Mouse (Mus musculus) gastrocnemius, adult 2 months (tissue): Measurements from ENCODE around the gene Gm17304. TPM values are rescaled to one million over a fixed set of nuclear protein-coding genes. Genes with fewer than 3 reads are reported as not detected.

Experiments used
- DNase-seq: peaks from one replicate; pipeline ENCODE4 v3.0.0; 2022
- H3K27ac ChIP-seq: fragments of 200-600 bp; 2 replicates; pipeline ENCODE4 v1.8.1; 2022; ENCODE audit warnings: mild to moderate bottlenecking
- H3K4me3 ChIP-seq: fragments of 200-600 bp; 2 replicates; pipeline ENCODE4 v1.8.1; 2022; ENCODE audit warnings: mild to moderate bottlenecking, moderate library complexity
- CTCF ChIP-seq: fragments of 200-600 bp; IDR thresholded peaks from 2 replicates; pipeline ENCODE4 v1.8.1; 2022; ENCODE audit warnings: antibody characterized with exemption, mild to moderate bottlenecking, moderate library complexity
- intact Hi-C: fragments of 180-260 bp; cut with DNase I; formaldehyde crosslinking; loops from one replicate; pipeline ENCODE4 v1.15.1; 2025
- total RNA-seq, 2 experiments: library from RNA; stranded (reverse); gene quantifications; 2 replicates each; pipeline ENCODE4 v1.2.3; 2021

Gm17304 gene
- total RNA-seq, 2 experiments from 2014 or later = not detected

- intact Hi-C loops = no loop called here
- H3K4me3 ChIP-seq = no peak overlapping the region
- no peak overlapping the region for H3K27ac ChIP-seq
- TF ChIP-seq CTCF = no peak
- no peak for DNase-seq
These were observed 11.4 kb upstream of the Gm17304 start for GRCm38 (mm10) chr5:106597472-106597871.

GRCm38 (mm10) chr5:106599482-106599881 is 9.4 kb upstream of the Gm17304 start:
- intact Hi-C loops = no loop called here
- TF ChIP-seq CTCF = no peak

GRCm38 (mm10) chr5:106604381-106604780 is 4.5 kb upstream of the Gm17304 start:
- no peak for TF ChIP-seq CTCF
- Histone ChIP-seq H3K27ac (no peak overlapping the region), H3K4me3 (no peak overlapping the region)
- intact Hi-C loops = no loop called here
- DNase-seq = no peak

More at GRCm38 (mm10) chr5:106599482-106599881, 9.4 kb upstream of the Gm17304 start:
- Histone ChIP-seq H3K4me3 (no peak overlapping the region), H3K27ac (no peak overlapping the region)
- DNase-seq = no peak

- H3K27ac ChIP-seq = no peak overlapping the region
- H3K4me3 ChIP-seq = no peak overlapping the region
- no peak for DNase-seq
- intact Hi-C loops = no loop called here
- TF ChIP-seq CTCF = no peak
These were observed 3.8 kb upstream of the Gm17304 start for GRCm38 (mm10) chr5:106605096-106605495.

GRCm38 (mm10) chr5:106607081-106607480 is 1.8 kb upstream of the Gm17304 start:
- no peak for TF ChIP-seq CTCF
- Histone ChIP-seq H3K27ac (no peak overlapping the region), H3K4me3 (no peak overlapping the region)
- no peak for DNase-seq
- intact Hi-C loops = no loop called here

GRCm38 (mm10) chr5:106612151-106612550 is 3.3 kb downstream of the Gm17304 start:
- intact Hi-C loops = no loop called here
- TF ChIP-seq CTCF = no peak
- DNase-seq = no peak
- H3K4me3 ChIP-seq = no peak overlapping the region
- no peak overlapping the region for H3K27ac ChIP-seq

GRCm38 (mm10) chr5:106614570-106614969 is 5.7 kb downstream of the Gm17304 start:
- no peak for TF ChIP-seq CTCF
- intact Hi-C loops = no loop called here
- no peak for DNase-seq
- Histone ChIP-seq H3K4me3 (peak overlapping the region; percentile 11; the same call in 1 of the 2 replicates), H3K27ac (peak overlapping the region; percentile 53; the same call in 1 of the 2 replicates)

GRCm38 (mm10) chr5:106615006-106615405 is 6.1 kb downstream of the Gm17304 start:
- no peak for TF ChIP-seq CTCF
- intact Hi-C loops = no loop called here
- H3K27ac ChIP-seq = peak overlapping the region; percentile 53

GRCm38 (mm10) chr5:106620446-106620845 is 11.5 kb downstream of the Gm17304 start:
- intact Hi-C loops = no loop called here
- Histone ChIP-seq H3K4me3 (no peak overlapping the region), H3K27ac (no peak overlapping the region)
- no peak for TF ChIP-seq CTCF
- no peak for DNase-seq

More at GRCm38 (mm10) chr5:106615006-106615405, 6.1 kb downstream of the Gm17304 start:
- no peak overlapping the region for H3K4me3 ChIP-seq
- no peak for DNase-seq

GRCm38 (mm10) chr5:106622193-106622592 is 13.3 kb downstream of the Gm17304 start:
- intact Hi-C loops = no loop called here
- Histone ChIP-seq H3K27ac (no peak overlapping the region), H3K4me3 (no peak overlapping the region)
- TF ChIP-seq CTCF = no peak
- DNase-seq = no peak

GRCm38 (mm10) chr5:106623337-106623736 is 14.4 kb downstream of the Gm17304 start:
- intact Hi-C loops = no loop called here
- no peak for TF ChIP-seq CTCF
- peak; percentile 27 for DNase-seq
- H3K4me3 ChIP-seq = no peak overlapping the region
- H3K27ac ChIP-seq = no peak overlapping the region

GRCm38 (mm10) chr5:106628369-106629149 is 19.7 kb downstream of the Gm17304 start:
- TF ChIP-seq CTCF = no peak
- no peak overlapping the region for H3K27ac ChIP-seq
- no peak for DNase-seq
- no peak overlapping the region for H3K4me3 ChIP-seq
- intact Hi-C loops = no loop called here

- no peak for TF ChIP-seq CTCF
- DNase-seq = no peak
- H3K27ac ChIP-seq = no peak overlapping the region
- H3K4me3 ChIP-seq = no peak overlapping the region
- intact Hi-C loops = no loop called here
These were observed 27.6 kb downstream of the Gm17304 start for GRCm38 (mm10) chr5:106636423-106636946.

GRCm38 (mm10) chr5:106639627-106640026 is 30.7 kb downstream of the Gm17304 start:
- no peak for TF ChIP-seq CTCF
- intact Hi-C loops = no loop called here
- H3K27ac ChIP-seq = no peak overlapping the region
- no peak for DNase-seq
- no peak overlapping the region for H3K4me3 ChIP-seq
